Mouse (Mus musculus) urinary bladder, postnatal 36 days (tissue): ENCODE data around the gene Shld2.

Source experiments
- DNase-seq, 2 experiments: peaks; one replicate each; pipeline ENCODE4 v3.0.0; 2022; ENCODE audit warnings: low spot score in 2 of 2, mixed read lengths in 1 of 2

Shld2 gene

DNA sequence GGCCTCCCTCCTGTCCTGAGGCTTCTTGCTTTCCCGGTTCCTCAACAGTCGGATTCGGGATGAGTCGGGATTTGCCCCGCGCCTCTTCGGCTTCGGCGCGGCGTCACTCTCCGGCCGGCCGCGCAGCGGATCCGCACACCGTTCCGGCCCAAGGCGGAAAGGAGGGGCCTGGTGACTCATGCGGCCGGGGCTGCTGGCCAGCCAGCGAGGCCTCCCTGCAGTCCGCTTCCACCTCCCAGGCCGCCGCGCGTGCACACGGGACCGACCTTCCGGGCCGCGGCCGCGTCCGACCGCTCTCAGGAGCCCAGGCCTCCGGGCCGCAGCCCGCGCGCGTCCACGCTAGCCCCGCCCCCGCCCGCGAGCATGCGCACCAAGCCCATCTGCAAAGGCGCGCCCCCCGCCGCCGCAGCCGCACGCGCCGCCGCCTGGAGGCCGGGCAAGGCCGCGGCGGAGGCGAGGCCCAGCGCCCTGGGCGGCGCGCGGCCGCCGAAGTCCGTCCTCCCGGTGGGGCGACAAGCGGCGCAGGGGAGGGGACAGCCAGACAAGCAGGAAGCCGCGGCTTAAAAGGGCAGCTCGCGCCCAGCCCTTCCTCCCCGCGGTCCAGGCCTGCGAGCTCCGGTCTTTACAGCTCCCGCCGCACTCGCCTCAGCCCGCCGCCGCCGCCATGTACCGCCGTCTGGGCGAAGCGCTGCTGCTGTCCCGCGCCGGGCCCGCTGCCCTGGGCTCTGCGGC lies at the start of gene Shld2, which contains the start of gene Glud1:
TSS of gene Shld2 (minus strand) at position 260 of the 732 bp plus-strand sequence.
TSS of gene Glud1 (plus strand) at position 494 of the 732 bp plus-strand sequence.
- DNase-seq: peak; percentile 95 to 96

DNA sequence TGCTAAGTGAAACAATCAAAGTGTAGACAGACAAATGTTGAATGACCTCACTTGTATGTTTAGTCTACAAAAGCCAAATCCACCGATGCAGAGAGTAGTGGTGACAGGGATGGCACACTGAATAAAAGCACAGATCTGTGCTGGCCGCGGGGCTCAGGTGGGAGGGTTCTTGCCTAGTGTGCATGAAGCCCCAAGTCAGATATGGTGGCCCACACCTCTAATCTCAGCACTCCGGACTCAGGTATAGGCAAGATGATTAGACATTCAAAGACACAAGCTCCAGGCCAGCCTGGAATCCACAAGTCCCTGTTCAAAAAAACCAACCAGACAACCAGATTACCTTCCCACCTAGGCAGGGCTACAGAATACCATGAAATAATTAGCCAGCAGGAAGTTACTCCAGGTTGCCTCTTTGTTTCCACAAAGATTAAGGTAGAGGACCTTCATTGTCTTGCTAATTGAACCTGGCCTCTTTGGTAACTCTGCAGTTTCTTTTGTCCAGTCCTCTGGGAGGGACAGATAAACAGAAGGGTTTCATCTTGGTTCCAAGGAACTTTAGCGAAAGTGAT lies 49.5 kb upstream of the Shld2 start:
- DNase-seq: no peak

DNA sequence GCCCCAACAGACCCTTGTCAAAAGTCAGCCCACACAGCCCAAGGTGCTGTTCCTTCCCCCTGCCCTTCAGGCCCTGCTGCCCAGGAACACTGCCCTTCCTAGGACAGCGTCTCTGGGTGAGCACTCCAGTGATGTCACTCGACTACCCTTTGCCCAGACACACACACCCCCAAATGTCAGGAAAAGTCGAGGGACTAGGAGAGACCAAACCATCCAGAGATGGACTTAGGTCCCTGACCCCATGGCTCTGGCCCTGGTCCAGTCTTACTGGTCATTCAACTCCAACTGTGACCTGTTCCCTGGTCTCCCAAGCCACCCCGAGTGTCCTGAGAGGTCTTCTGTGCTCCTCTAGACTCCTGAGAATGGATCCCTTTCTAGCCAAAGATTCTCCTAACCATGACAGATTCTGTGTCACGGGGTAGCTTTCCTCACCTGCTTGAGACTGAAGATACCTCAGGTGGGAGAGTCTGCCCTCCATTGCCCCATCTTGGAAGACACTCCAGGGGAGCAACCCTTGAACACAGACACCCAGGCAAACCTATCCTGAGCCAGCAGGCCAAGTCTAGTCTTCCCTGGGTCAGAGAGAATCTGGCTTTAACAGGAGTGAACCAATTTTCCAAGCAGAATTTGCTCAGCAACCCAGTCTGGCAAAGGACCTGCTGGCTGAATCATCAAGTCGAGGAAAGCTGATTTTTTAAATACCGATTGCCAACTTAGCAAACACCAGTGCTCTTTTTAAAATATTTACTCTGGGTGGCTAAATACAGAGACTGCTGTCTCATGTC lies 47.6 kb upstream of the Shld2 start:
- peak; percentile 35 to 45 for DNase-seq

DNA sequence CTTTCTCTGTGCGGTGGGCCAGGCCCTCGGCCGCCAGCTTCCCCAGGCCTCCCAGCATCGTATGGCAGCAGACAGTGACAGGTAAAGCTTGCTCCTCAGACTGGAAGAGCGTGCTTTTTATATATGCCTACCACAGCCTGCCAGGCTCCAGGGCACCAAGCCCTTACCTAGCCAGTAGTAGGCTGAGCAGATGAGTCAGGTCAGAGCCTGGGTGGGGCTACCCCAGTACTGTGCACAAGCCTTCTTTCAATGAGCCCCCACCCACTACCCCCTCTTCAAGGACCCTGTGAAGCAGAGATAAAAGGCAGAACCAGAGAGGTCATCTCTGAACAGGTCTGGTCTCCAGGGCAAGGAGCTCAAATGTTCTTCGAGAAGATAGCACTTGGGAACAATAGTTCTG lies 45.0 kb upstream of the Shld2 start, which contains the start of gene Fam25c:
TSS of gene Fam25c (minus strand) at position 133 of the 400 bp plus-strand sequence.
- DNase-seq: no peak

DNA sequence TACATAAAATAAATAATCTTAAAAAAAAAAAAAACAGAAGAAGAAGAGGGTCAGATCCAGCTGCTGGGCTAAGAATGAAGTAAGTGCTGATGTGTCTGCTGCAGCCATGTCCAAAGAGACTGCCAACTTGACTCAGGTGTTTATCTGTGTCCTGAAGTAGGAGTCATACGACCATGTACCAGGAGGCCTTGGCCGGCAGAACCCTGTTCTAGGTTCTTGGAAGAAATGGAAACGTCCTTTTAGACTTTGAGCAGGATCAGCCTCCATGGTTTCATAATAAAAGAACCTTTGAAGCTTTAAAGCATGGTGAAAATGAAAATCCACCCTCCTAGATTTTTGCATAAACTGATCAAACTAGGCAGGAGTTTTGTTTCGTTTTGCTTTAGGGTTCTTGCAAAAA lies 44.2 kb upstream of the Shld2 start:
- DNase-seq: no peak

DNA sequence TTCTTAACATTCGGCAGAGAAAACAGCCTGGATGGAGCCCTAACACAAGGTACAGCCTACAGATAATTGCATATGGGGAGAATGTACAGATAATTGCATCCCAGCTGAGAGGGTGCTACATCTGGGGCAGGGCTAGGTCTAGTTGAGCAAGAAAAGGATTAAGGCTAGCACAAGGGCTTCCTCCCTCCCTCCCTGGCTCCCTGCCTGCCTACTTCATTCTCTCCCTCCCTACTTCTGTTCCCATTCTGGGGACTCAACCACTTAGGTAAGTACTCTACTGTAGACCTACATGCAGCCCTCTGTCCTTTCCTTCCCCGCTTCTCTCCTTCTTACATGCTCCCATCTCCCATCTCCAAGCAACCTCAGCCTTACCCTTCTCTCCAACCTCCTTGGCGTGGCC lies 43.0 kb upstream of the Shld2 start:
- no peak for DNase-seq

DNA sequence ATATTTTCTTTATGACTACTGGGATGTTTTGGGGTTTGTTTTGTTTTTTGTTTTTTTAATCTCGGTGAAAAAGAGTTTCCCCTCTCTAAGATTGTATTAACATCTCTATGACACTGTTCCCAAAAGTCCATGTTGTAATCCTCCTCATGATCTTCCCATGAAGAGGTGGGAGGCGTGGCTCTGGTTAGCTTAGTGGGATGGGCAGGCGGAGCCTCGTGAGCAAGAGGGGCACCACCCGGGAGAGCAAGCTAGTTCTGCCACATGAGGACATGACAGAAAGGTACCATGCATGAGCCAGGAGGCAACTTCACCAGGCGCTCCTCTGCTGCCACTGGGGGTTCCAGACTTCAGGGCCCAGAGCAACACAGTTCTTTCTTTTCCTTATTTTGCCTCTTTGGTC lies 42.2 kb upstream of the Shld2 start:
- no peak for DNase-seq

DNA sequence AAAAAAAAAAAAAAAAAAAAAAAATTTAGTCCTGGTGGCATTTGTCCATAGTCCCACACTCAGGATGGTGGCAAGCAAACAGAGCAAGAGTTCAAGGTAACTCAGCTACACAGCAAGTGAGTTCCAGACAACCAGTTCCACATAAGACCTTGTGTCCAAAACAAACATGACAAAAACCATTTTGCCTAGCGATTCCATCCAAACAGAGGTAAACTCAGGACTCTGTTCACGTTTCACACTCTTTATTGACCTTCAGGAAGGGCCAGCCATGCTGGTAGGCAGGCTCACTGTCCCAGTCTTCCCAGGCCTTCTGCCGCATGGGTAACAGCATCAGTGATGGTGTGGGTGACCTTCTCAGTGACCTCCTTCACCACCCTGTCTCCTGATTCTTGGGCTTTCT lies 41.4 kb upstream of the Shld2 start:
- no peak for DNase-seq

DNA sequence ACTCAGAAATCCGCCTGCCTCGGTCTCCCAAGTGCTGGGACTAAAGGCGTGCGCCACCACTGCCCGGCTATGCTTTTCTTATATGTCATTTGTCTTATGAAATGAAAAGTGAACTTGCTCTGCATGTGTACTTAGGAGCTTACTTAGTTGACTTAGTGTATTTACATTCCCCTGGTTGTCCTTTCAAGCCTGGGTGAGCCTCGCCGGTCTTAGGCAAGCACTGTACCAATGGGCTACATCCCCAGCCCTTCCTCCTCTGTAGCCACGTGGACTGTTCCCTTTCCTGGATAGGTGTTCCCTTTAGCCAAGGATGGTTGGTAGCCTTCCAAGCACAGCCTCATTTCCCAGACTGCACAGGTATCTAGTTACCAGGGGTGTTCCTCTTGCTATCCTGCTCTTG lies 38.7 kb upstream of the Shld2 start:
- peak; percentile 46 to 60 for DNase-seq

DNA sequence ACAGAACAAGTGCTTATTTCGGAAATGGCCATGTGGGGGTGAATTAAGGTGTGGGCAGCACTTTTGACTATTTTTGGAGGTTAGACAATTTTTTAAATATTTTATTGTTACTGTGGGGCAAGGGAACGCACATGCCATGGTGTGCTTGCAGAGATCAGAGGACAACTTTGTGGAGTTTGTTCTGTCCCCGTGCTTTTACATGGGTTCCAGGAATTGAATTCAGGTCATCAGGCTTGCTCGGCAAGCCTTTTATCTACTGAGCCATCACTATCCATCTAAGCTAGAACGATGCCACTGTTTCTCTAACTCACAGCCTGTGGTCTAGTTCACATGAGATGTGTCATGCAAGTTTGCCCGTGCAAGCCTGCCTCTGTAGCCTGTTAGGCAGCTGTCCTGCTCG lies 38.0 kb upstream of the Shld2 start:
- no peak for DNase-seq

DNA sequence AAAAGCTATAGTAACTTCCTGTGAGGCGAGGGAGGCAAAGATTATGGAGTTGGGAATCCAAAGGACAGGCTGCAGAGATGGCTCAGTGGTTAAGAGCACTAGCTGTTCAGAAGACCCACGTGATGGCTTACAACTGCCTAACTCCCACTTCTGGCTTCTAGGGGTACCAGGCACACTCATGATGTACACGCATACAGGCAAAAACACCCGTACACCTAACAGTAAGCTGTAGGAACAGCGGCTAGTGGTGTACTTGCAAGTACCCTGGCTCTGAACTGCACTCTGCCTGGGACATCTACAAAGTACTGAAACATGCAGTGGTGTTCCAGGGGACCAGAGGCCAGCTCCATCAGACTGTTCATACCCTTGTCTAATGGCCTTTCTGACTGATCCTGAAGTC lies 36.8 kb upstream of the Shld2 start:
- no peak for DNase-seq

DNA sequence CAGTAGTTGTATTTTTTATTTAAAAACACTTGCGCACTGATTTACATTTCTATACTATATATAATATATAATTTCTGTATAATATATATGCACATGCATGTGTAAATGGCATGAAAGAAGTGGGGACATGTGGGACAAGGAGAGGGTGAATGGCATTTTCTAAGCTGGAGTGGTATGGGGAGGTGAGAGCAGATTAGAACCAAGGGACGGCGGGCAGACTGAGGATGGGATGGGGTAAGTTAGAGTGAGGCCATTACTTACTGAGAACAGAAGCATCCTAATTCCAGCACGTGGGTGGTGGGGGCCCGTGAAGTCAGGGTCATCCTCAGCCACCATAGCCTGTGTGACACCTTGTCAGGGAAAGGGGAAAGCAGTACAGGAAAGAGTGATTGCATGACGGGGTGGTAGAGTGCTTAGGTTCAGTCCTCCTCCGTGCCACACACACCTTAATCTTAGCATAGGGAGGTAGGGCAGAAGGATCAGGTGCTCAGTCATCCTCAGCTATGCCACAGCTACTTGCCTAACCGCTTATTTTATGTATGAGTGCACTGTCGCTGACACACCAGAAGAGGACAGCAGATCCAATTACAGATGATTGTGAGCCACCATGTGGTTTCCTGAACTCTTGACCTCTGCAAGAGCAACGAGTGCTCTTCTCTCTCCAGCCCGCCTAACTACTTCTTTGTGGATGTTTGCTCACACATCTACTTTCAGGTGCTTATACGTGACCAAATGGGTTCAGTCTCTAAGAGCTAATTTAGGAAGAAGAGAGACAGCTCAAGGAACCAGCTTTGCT lies 35.7 kb upstream of the Shld2 start:
- DNase-seq: no peak

DNA sequence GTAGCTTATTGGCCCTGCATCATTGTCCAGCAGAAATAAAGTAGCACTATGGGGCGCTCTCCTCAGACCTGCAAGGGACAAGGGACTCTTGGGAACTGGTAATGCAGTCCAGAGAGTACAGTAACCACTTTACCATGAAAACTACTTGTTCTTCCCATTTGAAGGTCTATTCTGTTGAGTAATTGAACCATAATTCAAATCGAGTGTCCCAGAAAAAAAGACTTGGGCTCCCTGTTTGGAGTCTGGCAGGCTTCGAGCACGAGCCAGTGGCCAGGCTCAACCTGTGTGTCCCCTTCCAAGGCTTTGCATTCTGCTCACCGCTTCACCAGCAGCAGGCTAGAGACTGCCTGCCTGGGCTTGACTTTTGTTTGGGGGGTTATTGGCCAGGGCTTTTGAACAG lies 34.1 kb upstream of the Shld2 start:
- DNase-seq: no peak

DNA sequence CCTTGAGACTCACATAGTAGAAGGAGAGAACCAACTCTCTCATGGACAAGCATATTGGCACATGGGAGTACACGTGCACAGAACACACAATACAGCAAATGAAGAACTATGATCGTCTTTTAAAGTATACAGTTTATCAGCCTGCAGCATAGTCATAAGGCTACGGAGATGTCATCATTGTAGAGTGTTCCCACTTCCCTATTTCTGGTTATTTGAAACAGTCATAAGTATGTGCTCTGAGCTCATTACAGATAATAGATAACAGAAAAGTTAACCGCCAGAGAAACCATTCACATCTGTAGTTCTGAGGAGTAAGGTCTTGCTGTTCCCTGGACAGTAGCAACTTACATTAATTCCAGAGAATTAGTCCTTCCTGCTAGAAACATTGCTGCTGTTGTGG lies 32.8 kb upstream of the Shld2 start:
- no peak for DNase-seq

DNA sequence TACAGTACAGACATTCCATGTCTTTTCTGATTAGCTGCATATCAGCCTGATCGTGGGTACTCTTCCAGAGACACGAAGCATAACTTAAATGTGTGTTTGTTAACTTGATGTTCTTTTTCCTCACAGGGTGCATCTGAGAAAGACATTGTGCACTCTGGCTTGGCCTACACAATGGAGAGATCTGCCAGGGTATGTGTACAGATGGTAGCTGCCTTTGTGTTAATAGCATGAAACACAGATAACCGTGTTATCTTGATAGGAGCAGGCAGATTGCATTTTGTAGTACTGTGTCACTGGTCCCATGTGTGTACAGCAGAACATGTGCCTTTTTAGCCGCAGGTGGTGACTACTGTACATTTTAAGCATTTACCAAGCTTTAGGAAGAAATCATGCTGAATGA lies 31.7 kb upstream of the Shld2 start:
- DNase-seq: no peak

DNA sequence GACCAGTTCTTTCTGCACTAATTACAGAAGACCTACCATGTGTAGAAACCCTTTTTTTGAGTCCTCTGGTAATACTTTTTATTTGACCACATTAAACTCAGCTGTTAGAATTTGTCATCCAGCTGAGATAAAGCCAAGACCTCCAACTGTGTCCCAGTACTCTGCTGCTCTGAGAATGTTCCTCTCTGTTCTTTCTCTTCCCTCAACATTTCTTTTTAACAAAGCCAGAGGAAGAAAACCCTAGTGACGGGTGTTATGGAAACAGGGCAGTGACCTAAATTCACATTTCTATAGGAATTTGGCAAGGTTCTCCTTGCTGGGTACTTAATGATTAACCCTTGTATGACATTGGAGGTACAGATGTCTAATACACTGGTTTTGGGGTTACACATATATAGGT lies 29.2 kb upstream of the Shld2 start:
- DNase-seq: no peak

DNA sequence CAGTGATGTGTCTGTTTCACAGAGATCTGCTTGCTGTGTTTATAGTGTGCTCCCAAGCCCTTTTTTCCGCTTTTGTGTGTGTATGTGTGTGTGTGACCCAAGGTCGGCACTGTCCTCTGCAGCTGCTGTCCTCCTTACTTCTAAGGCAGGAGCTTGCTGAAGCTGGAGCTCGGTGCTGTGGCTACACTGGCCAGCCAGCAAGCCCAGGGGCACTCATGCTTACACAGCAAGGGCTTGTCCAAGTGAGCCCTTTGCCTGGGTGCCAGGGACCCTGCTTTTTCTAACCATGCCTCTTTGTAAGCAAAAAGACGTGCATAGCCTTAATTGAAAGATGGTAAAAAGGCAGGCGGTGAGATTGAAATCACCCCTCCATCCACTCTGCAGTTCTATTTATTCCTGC lies 22.2 kb upstream of the Shld2 start:
- DNase-seq: no peak

DNA sequence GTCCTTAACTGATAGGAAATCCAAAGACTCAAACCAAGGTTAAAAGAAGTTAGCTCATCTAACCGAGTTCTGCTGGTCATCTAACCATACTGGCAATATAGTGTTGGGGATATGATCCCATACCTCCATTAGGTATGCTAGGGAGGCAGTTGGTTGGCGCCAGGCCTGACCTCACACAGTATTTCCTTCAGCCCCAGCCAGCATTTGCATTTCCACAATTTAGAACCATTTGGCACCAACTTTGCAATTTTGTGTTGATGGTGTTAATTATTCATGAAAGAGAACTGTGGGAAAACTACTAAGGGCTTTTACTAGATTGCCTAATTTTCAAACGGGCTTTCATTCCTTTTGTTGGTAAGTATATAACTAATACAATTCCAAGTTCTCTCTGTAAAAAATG lies 21.6 kb upstream of the Shld2 start:
- DNase-seq: no peak

DNA sequence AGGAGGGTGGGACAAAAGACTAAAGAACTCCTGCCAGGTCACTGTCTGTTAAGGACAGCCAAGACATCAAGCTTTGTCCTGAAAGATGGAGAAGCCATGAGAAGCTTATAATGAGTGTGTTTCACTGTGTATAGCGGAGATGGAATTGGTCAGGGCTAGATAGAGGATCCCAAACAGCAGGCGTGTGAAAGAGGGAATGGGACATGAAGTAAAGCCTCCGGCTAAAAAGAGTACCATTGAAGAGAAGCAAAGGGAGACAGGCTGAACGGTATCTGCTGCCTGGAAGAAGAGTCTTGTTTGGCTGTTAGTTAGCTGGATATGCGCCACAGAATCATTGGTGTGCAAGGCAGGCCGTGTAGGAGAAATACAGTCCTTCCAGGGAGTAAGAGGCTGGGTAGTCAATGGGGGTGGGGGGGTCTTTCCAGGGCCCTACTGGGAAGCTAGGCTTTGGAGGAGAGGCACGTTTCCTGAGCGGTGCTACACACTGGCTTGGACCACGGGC lies 20.4 kb upstream of the Shld2 start:
- DNase-seq: no peak

DNA sequence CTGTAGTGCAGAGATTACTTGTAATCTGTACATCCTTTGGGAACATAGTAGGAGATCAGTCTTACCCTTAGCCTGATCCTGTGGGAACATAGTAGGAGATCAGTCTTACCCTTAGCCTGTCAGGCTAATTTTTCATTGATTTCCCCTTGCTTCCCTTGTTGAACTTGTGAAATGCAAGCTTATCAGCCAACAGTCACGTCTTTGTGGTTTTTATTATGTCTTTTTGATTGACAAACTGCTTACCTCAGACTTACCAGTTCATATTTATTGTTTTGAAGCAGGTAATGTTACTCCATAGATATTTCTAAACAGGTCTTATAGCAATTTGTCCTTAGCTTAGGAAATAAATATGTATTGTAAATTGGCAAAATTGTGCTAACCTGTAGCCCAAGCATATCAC lies 17.3 kb upstream of the Shld2 start:
- DNase-seq: no peak

DNA sequence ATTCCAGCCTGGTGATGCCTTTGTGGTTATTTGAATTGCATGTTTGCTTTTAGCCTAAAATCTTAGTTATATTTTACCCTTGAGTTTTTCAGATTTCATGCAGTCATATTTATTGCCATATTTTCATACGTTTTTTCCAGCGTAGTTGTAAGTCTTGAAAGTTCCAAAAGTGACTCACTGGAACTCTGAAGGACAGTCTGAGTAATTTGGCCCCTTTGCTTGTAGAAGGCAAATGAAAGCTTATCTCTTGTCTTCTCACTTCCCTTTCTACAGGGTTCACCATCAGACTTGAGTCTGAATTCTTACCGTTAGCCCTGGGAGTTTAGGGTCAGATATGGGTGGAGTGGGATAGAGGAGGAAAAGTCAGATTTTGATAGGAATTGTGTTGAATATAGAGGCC lies 16.3 kb upstream of the Shld2 start:
- DNase-seq: no peak

DNA sequence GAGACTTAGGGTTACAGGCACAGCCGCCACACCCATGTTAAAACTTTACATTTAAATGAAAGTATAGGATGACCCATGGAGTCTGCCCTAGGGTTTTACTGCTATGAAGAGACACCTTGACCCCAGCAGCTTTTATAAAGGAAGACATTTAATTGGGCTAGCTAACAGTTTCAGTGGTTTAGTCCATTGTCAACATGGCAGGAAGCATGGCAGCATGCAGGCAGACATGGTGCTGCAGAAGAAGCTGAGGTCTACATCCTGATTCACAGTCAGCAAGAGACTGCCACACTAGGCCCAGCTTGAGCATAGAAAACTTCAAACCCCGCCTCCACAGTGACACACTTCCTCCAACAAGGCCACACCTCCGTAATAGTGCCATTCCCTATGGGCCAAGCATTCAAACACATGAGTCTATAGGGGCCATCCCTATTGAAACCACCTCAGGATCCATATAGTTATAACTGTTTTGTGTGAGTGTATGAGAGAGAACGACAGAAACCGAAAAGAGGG lies 13.3 kb upstream of the Shld2 start:
- DNase-seq: no peak
